Mouse (Mus musculus): ENCODE results near the gene Znrd1. TPM values are rescaled to one million over a fixed set of nuclear protein-coding genes. Genes with fewer than 3 reads are reported as not detected.

Gene Znrd1
- polyA plus RNA-seq, 1 experiment from 2014 or later = 87.9 TPM

DNA sequence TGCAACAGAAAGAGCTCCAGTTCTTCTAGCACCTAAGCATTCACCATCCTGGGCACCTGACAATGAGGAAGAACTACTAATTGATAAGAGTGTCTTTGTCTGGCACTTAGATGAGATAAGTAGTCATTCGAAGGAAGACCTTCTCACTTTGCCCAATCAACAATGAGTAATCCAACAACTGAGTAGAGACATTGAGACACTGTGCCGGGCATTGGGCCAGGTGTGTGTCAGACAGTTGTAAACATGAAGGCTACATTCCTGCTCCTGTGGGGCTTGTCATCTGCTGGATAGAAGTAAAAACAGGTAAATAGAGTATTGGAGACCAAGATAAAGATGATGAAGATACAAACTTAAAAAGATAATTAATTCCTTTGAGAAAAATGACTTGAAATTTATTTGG, 20.3 kb downstream of the Znrd1 start:
- ATAC-seq (no peak), DNase-seq (ENCODE audit: low spot score) (no peak)
- Histone ChIP-seq H3K9me3 (replicated peaks; ENCODE audit: control insufficient read depth, low read length) (no peaks in the 10 kb centered on the region), H3K4me2 (ENCODE audit: low read length) (no peak overlapping the region), H3K4me3 (ENCODE audit: low read depth, low read length) (no peak overlapping the region), H3K27me3 (replicated peaks; ENCODE audit: control insufficient read depth, insufficient read depth, low read length) (peaks cover 8% of the 10 kb centered on the region), H3K36me3 (ENCODE audit: control insufficient read depth, insufficient read depth, low read length) (no peaks in the 10 kb centered on the region), H3K27ac (ENCODE audit: low read depth, low read length) (no peak overlapping the region), H3K9ac (ENCODE audit: low read length) (no peak overlapping the region), H3K4me1 (ENCODE audit: control insufficient read depth, insufficient read depth, low read length) (no peaks in the 10 kb centered on the region)
- 85% methylated on average over 2 of the region's 2 CpGs for WGBS

DNA sequence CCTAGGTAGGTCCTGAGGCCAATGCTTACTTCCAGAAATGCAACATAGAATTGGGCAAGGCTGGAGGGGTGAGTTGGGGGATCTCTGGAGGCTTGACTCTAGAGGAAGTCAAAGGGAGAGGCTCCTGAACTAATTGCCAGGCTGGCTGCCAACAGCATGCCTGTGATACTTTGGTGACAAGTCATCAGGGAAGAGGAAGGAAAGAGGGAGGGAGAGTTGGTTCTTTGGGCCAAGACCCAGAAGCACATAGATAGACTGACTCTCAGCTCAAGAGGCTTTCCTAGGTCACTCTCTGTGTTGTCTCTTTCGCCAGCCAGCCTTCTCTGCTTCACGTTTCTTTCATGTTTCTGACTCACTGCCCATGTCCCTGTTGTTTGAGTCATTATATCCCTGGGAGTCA, 26.6 kb downstream of the Znrd1 start:
- H3K4me1 ChIP-seq (ENCODE audit: control insufficient read depth, insufficient read depth, low read length) = no peaks in the 10 kb centered on the region
- DNase-seq (ENCODE audit: low spot score) (no peak), ATAC-seq (no peak)
- no peaks in the 10 kb centered on the region for H3K9me3 ChIP-seq (replicated peaks; ENCODE audit: control insufficient read depth, low read length)
- H3K9ac ChIP-seq (ENCODE audit: low read length) = no peak overlapping the region
- H3K27ac ChIP-seq (ENCODE audit: low read depth, low read length) = no peak overlapping the region
- H3K4me3 ChIP-seq (ENCODE audit: low read depth, low read length) = no peak overlapping the region
- WGBS = 65% methylated on average over 2 of the region's 2 CpGs
- H3K27me3 ChIP-seq (replicated peaks; ENCODE audit: control insufficient read depth, insufficient read depth, low read length) = no peaks in the 10 kb centered on the region
- no peaks in the 10 kb centered on the region for H3K36me3 ChIP-seq (ENCODE audit: control insufficient read depth, insufficient read depth, low read length)
- H3K4me2 ChIP-seq (ENCODE audit: low read length) = no peak overlapping the region

DNA sequence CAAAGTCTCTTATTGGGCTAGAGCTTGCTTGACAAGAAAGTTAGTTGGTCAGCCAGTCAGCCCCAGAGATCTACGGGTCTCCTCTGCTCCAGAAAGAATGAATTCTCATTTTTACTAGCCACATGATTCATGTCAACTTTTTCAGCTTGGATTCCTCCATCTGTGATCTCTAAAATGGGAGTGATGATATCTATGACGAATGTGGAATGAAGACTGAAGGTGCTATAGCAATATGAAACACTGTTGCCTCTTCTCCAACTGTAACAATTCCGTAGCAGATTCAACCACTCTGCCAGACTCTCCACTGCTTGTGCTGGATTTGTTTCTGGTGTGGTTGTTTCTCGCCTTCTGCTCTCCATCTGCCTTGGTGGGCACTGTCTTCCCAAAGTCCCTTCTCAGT, 27.2 kb downstream of the Znrd1 start:
- no peaks in the 10 kb centered on the region for H3K9me3 ChIP-seq (replicated peaks; ENCODE audit: control insufficient read depth, low read length)
- H3K27me3 ChIP-seq (replicated peaks; ENCODE audit: control insufficient read depth, insufficient read depth, low read length) = no peaks in the 10 kb centered on the region
- no peak overlapping the region for H3K4me3 ChIP-seq (ENCODE audit: low read depth, low read length)
- no peak overlapping the region for H3K4me2 ChIP-seq (ENCODE audit: low read length)
- H3K4me1 ChIP-seq (ENCODE audit: control insufficient read depth, insufficient read depth, low read length) = no peaks in the 10 kb centered on the region
- WGBS = 88% methylated on average over 4 of the region's 4 CpGs
- DNase-seq (ENCODE audit: low spot score) (no peak), ATAC-seq (no peak)
- H3K27ac ChIP-seq (ENCODE audit: low read depth, low read length) = no peak overlapping the region
- no peak overlapping the region for H3K9ac ChIP-seq (ENCODE audit: low read length)
- H3K36me3 ChIP-seq (ENCODE audit: control insufficient read depth, insufficient read depth, low read length) = no peaks in the 10 kb centered on the region

DNA sequence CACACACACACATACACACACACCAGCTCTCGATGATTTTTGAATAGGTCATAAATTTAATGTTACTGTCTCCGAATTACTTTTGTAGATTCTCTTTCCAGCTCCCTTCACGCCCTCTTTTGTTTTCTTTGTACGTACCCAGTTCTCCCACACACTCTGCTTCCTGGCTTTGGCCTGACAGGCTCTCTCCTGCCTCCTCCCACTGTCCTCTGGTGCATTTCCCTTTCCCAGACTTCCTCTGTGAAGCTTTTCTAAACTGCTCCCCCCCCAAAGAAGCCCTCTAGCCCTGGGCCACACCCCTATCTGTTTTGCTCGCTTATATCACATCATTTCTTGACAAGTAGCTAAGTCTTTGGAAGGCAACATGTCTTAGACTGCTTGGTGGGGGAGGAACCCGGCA, 28.1 kb downstream of the Znrd1 start:
- Histone ChIP-seq H3K9ac (ENCODE audit: low read length) (no peak overlapping the region), H3K4me2 (ENCODE audit: low read length) (no peak overlapping the region), H3K4me3 (ENCODE audit: low read depth, low read length) (no peak overlapping the region), H3K36me3 (ENCODE audit: control insufficient read depth, insufficient read depth, low read length) (no peaks in the 10 kb centered on the region), H3K27ac (ENCODE audit: low read depth, low read length) (no peak overlapping the region), H3K9me3 (replicated peaks; ENCODE audit: control insufficient read depth, low read length) (no peaks in the 10 kb centered on the region), H3K27me3 (replicated peaks; ENCODE audit: control insufficient read depth, insufficient read depth, low read length) (no peaks in the 10 kb centered on the region), H3K4me1 (ENCODE audit: control insufficient read depth, insufficient read depth, low read length) (no peaks in the 10 kb centered on the region)
- ATAC-seq = no peak
- 83% methylated on average over 6 of the region's 6 CpGs for WGBS
- no peak for DNase-seq (ENCODE audit: low spot score)

GRCm38 (mm10) chr17:36929236-36929932, 29.0 kb downstream of the Znrd1 start:
- no peaks in the 10 kb centered on the region for H3K9me3 ChIP-seq (replicated peaks; ENCODE audit: control insufficient read depth, low read length)
- H3K36me3 ChIP-seq (ENCODE audit: control insufficient read depth, insufficient read depth, low read length) = no peaks in the 10 kb centered on the region
- H3K27ac ChIP-seq (ENCODE audit: low read depth, low read length) = no peak overlapping the region
- no peaks in the 10 kb centered on the region for H3K4me1 ChIP-seq (ENCODE audit: control insufficient read depth, insufficient read depth, low read length)
- 79% methylated on average over 12 of the region's 12 CpGs for WGBS
- ATAC-seq (no peak), DNase-seq (ENCODE audit: low spot score) (no peak)
- H3K27me3 ChIP-seq (replicated peaks; ENCODE audit: control insufficient read depth, insufficient read depth, low read length) = no peaks in the 10 kb centered on the region
- no peak overlapping the region for H3K4me3 ChIP-seq (ENCODE audit: low read depth, low read length)
- H3K4me2 ChIP-seq (ENCODE audit: low read length) = no peak overlapping the region
- no peak overlapping the region for H3K9ac ChIP-seq (ENCODE audit: low read length)

DNA sequence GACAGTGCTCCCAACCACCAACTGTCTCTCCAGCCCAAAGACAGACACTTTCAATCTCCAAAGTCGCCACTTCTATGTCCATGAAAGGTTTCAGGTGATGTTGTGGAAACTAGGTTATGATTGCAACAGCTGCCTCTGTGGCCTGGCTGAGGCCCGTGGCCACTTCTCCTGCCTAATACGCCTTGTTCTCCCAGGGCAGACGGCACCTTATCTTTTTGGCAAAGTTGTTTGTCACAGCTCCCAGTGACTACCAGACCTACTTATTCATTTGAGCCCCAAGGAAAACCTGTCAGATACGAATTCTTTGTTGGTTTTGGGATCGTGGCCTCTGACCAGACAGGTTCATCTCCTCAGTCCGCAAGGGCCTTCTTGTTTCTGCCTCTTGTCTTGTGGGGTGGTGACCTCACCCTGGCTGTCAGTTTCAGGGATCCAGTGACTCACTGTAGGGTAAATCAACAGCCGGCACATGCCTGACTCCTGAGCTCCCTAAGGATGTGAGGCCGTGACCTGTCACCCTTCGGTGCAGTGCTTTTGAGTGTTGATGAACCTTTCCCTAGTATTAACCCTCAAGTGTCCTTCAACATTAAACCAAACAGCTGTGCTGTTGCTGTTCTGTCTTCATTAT, 30.8 kb downstream of the Znrd1 start:
- no peaks in the 10 kb centered on the region for H3K9me3 ChIP-seq (replicated peaks; ENCODE audit: control insufficient read depth, low read length)
- H3K4me2 ChIP-seq (ENCODE audit: low read length) = no peak overlapping the region
- 71% methylated on average over 10 of the region's 10 CpGs for WGBS
- H3K4me1 ChIP-seq (ENCODE audit: control insufficient read depth, insufficient read depth, low read length) = no peaks in the 10 kb centered on the region
- no peaks in the 10 kb centered on the region for H3K27me3 ChIP-seq (replicated peaks; ENCODE audit: control insufficient read depth, insufficient read depth, low read length)
- no peaks in the 10 kb centered on the region for H3K36me3 ChIP-seq (ENCODE audit: control insufficient read depth, insufficient read depth, low read length)
- H3K27ac ChIP-seq (ENCODE audit: low read depth, low read length) = no peak overlapping the region
- H3K9ac ChIP-seq (ENCODE audit: low read length) = no peak overlapping the region
- H3K4me3 ChIP-seq (ENCODE audit: low read depth, low read length) = no peak overlapping the region
- DNase-seq (ENCODE audit: low spot score) (no peak), ATAC-seq (no peak)

- WGBS = 62% methylated on average over 4 of the region's 4 CpGs
- H3K4me3 ChIP-seq (ENCODE audit: low read depth, low read length) = no peak overlapping the region
These were observed 34.9 kb downstream of the Znrd1 start for GRCm38 (mm10) chr17:36923491-36923890.

GRCm38 (mm10) chr17:36922715-36923114, 35.6 kb downstream of the Znrd1 start:
- Histone ChIP-seq H3K9ac (ENCODE audit: low read length) (no peak overlapping the region), H3K36me3 (ENCODE audit: control insufficient read depth, insufficient read depth, low read length) (no peaks in the 10 kb centered on the region), H3K27me3 (replicated peaks; ENCODE audit: control insufficient read depth, insufficient read depth, low read length) (no peaks in the 10 kb centered on the region), H3K4me1 (ENCODE audit: control insufficient read depth, insufficient read depth, low read length) (no peaks in the 10 kb centered on the region), H3K27ac (ENCODE audit: low read depth, low read length) (no peak overlapping the region), H3K4me2 (ENCODE audit: low read length) (no peak overlapping the region), H3K9me3 (replicated peaks; ENCODE audit: control insufficient read depth, low read length) (no peaks in the 10 kb centered on the region), H3K4me3 (ENCODE audit: low read depth, low read length) (no peak overlapping the region)
- WGBS = 88% methylated on average over 4 of the region's 4 CpGs
- ATAC-seq = no peak
- DNase-seq (ENCODE audit: low spot score) = no peak

More at GRCm38 (mm10) chr17:36923491-36923890, 34.9 kb downstream of the Znrd1 start:
- H3K9ac ChIP-seq (ENCODE audit: low read length) = no peak overlapping the region
- no peak for DNase-seq (ENCODE audit: low spot score)
- H3K36me3 ChIP-seq (ENCODE audit: control insufficient read depth, insufficient read depth, low read length) = no peaks in the 10 kb centered on the region
- no peaks in the 10 kb centered on the region for H3K9me3 ChIP-seq (replicated peaks; ENCODE audit: control insufficient read depth, low read length)
- no peak for ATAC-seq
- no peaks in the 10 kb centered on the region for H3K4me1 ChIP-seq (ENCODE audit: control insufficient read depth, insufficient read depth, low read length)
- no peak overlapping the region for H3K27ac ChIP-seq (ENCODE audit: low read depth, low read length)
- H3K4me2 ChIP-seq (ENCODE audit: low read length) = no peak overlapping the region
- H3K27me3 ChIP-seq (replicated peaks; ENCODE audit: control insufficient read depth, insufficient read depth, low read length) = no peaks in the 10 kb centered on the region

GRCm38 (mm10) chr17:36920239-36920638, 38.1 kb downstream of the Znrd1 start:
- H3K27ac ChIP-seq (ENCODE audit: low read depth, low read length) = no peak overlapping the region
- no peak overlapping the region for H3K9ac ChIP-seq (ENCODE audit: low read length)
- ATAC-seq (no peak), DNase-seq (ENCODE audit: low spot score) (no peak)
- H3K36me3 ChIP-seq (ENCODE audit: control insufficient read depth, insufficient read depth, low read length) = no peaks in the 10 kb centered on the region
- H3K4me2 ChIP-seq (ENCODE audit: low read length) = no peak overlapping the region
- no peaks in the 10 kb centered on the region for H3K4me1 ChIP-seq (ENCODE audit: control insufficient read depth, insufficient read depth, low read length)
- whole genome bisulfite sequencing = 57% methylated on average over 15 of the region's 15 CpGs
- H3K4me3 ChIP-seq (ENCODE audit: low read depth, low read length) = no peak overlapping the region
- H3K9me3 ChIP-seq (replicated peaks; ENCODE audit: control insufficient read depth, low read length) = no peaks in the 10 kb centered on the region
- H3K27me3 ChIP-seq (replicated peaks; ENCODE audit: control insufficient read depth, insufficient read depth, low read length) = no peaks in the 10 kb centered on the region

Data from forebrain, embryonic 14.5 days (tissue).